Mouse (Mus musculus): ENCODE data around the gene Cdc14b.

Gene Cdc14b

DNA sequence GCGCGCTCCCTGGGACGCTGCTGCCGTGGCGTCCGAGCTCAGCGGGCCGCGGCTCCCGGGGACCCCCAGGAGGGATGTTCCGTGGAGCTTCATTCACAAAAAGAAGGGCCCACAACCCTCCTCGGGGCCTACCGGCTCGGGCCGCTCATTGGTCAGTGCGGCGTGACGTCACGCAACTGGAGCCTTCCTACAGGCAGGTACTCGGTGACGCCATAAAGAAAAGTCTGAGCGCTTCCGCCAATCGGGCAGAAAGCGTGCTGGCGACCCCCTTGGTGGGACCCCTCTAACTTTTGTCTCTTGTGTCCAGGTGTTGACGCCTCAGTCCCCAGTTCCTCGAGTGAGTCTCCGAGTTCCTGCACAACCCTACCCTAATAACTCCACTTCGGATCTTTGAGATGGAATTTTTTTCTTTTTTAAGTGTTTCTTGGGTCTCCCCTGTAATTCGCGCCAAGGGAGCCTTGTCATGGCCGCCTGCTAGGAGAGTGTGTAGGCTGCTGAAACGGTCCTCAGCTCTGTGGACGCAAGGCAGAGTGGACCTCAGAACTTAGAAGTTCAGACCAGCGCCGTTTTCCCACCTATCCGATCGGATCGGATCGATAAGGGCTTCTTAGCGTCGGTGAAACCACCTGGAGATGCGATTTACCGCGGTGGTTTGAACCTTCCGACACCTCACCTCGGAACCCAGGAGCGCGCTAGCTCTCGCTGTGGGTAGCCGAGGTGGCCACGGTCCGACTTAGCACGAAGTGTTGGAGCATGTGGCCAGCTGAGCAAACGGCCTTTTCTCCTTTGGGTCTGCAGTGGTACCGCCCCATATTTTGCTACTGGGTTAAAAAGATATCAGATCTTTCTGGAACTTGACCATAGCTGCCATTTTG, at the start of gene Cdc14b:
Gene Cdc14b, minus strand, starts transcription at position 412 of the 875 bp plus-strand sequence.
- peak; percentile 85 to 92 for DNase-seq

DNA sequence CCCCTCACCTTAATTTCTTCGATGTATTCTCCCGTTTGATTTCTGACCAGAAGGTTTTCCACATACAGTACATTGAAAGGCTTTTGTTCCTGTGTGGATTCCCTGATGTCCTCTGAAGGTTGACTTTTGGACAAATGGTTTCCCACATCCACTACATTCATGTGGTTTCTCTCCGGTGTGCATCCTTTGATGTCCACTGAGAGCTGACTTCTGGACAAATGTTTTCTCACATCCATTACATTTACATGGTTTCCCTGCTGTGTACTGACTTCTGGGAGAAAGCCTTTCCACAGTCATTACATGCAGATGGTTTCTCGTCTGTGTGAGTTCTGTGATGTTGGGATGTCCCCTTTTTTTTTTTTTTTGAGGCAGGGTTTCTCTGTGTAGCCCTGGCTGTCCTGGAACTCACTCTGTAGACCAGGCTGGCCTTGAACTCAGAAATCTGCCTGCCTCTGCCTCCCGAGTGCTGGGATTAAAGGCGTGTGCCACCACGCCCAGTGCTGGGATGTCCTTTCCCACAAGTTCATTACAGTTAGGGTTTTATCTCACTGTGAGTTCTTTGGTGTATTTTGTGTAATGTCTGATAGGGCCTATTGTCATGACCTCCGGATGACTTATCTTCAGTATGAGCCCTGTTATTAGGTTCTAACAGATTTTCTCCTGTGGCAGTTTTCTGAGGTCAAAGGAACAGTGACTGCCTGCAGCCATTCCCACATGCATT, 47.6 kb upstream of the Cdc14b start:
- DNase-seq: no peak

DNA sequence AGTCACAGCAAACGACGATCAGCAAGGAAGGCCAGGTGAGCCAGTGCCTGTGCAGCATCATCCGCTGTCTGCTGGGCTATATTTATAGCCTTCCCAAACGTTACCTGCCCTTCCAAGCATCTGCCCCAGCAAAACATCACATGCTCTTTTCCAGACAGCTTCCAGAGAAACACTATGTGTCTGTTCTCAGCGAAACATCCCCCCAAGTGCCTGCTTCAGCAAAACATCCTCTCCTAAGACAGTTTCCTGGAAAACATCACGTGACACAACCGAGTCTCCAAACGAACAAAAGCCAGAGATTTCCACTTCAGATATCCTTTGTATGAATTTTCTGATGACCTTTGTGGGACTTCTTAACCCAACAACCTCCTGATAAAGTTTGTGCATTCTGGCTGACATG, 45.2 kb upstream of the Cdc14b start:
- DNase-seq: no peak

DNA sequence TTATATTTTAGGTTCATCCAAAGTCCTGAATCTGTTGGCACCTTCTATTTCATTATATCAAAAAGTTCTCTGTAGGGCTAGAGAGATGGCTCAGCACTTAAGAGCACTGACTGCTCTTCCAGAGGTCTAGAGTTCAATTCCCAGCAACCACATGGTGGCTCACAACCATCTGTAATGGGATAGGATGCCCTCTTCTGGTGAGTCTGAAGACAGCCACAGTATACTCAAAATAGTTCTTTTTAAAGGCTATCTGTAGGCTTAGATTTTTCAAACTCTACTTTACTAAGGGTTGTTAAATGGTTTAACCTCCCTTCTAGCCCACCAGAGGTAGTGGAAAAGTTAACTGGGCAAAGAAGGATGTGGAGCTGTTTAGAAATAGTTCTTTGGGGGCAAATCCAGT, 44.7 kb upstream of the Cdc14b start:
- no peak for DNase-seq

DNA sequence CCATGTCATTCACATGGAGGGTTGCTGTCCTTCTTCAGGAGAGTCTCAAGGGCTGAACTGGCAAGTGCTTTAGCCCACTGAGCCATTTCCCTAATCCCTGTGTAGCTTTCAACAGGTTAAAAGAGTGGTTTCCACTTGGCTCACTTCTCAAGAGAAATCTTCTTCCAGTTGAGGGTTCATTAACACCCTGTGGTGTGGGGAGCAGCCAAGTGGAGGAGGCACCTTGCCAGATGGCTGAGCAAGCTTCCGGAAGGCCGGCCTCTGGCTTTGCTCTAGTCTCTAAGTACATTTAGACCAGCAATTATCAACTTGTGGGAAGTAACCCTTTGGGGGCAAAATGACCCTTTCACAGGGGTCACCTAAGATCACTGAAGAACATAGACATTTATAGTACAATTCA, 43.3 kb upstream of the Cdc14b start:
- peak; percentile 78 to 87 for DNase-seq

DNA sequence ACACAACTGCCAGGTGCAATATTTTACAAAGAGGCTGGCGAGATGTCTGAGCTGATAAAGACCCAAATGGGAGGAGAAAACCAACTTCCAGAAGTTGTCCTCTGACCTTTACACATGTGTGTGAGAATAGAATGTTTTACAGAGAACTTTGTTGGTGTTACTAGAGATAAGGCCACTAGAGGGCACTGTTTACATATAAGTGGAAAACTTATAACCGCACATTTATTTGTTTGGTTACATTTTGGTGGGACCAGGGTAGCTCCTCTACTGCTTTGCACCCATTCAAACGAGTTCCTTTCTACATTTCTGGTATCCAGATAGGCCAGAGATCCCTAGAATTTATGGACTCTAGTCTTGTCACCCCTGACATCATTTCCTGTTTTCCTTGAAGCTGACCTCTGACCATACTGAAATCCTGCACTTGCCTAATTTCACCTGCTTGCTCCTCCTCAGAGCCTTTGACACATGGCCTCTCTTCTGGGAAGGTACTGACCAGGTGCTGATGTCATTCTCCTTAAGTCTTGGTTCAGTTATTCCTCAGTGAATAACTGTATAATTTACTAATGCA, 40.5 kb upstream of the Cdc14b start:
- peak in 1 of 2 experiments; percentile 32 for DNase-seq

GRCm38 (mm10) chr13:64314041-64314440, 39.0 kb upstream of the Cdc14b start:
- no peak for DNase-seq

GRCm38 (mm10) chr13:64312916-64313289, 37.8 kb upstream of the Cdc14b start:
- DNase-seq: no peak

DNA sequence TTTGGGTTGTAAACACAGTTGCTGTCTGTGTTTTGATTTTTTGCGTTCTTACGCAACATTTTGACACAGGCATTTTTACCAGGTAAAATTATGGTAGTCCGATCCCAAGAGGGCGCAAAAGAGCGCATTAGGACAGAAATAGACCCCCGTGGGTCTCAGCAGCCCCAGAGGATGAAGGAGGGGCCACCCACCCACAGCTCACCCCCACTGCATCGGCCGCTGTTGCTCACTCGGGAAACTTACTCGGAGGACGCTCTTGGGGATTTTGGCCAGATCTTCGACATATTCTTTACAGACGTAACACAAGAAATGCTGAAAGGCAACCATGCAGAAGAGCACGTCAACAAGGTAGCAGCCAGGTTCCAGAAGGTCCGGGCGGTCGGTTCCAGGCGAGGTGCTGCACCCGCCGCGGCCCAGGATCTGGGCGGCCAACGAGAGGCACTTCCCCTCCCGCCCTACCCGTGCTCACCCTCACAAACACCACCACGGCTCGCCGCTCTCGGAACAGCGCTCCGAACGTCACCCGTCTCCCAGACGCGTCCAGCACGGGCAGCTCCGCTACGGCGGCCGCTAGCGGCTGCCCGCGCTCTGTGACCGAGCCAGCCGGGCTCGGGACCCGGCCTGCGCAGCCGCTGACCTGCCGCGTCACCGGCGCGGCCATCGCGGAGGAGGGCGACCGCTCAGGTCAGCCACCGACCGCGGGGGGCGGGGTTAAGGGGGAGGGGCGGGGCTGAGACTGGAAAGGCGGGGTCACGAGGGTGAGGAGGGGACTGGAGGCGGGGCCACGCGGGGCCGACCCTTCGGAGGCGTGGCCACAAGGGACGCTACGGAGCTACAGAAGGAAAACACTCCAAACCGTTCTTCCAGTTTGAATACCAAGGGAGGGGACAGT, 37.2 kb upstream of the Cdc14b start, which contains the start of gene Aaed1:
Gene Aaed1, minus strand, starts transcription at position 687 of the 892 bp plus-strand sequence.
- DNase-seq: peak; percentile 95

- DNase-seq: no peak
Observed at GRCm38 (mm10) chr13:64311266-64311665, 36.2 kb upstream of the Cdc14b start.

DNA sequence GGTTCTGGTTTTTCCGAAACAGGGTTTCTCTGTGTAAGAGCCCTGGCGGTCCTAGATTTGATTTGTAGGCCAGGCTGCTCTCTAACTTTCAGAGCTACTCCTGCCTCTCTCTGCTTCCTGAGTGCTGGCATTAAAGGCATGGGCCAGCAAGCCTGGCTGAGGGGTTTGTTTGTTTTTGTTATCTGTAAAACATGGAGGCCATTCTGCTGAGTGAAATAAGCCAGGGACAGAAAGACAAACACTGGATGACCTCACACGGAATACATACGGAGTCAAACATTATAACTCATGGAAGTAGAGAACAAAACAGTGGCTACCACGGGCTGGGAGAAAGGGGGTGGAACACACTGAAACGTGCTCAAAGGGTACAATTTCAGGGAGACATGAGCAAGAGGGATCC, 35.5 kb upstream of the Cdc14b start:
- DNase-seq: no peak

DNA sequence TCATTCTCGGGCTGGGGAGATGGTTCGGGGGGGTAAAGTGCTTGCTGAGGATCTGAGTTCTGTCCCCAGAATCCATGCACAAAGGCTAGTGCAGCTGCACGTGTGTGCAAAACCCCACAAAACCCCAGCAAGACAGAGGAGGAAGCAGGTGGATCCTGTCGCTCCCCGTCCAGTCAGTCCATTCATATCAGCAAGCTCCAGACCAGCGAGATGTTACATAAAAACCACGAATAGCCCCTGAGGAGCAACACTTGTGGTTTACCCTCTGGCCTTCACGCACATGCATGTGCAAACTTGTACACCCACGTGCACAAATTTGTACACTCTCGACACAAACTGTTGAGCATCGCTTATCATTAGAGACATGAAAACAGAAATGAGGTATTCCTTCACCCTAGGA, 34.8 kb upstream of the Cdc14b start:
- DNase-seq: no peak

GRCm38 (mm10) chr13:64309036-64309435, 33.9 kb upstream of the Cdc14b start:
- no peak for DNase-seq

- DNase-seq: no peak
Observed at GRCm38 (mm10) chr13:64307508-64307907, 32.4 kb upstream of the Cdc14b start.

GRCm38 (mm10) chr13:64306078-64306477, 31.0 kb upstream of the Cdc14b start:
- peak; percentile 69 to 70 for DNase-seq

DNA sequence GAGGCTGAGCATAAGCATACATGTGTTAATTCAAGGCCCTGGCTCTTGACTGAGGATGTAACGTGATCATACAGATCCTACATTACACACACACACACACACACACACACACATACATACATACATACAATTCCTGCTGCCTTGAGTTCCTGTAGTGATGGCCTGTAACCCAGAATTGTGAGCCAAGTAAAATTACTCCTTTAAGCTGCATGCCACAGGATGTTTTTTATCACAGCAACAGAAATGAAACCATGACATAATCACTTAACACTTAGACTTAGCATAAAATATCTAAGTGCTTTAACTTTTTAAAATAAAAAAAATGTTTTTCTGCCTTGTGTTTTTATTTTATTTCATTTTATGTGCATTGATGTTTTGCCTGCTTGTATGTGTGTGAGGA, 24.0 kb upstream of the Cdc14b start:
- no peak for DNase-seq

GRCm38 (mm10) chr13:64286791-64287190, 11.7 kb upstream of the Cdc14b start:
- peak; percentile 11 to 50 for DNase-seq

DNA sequence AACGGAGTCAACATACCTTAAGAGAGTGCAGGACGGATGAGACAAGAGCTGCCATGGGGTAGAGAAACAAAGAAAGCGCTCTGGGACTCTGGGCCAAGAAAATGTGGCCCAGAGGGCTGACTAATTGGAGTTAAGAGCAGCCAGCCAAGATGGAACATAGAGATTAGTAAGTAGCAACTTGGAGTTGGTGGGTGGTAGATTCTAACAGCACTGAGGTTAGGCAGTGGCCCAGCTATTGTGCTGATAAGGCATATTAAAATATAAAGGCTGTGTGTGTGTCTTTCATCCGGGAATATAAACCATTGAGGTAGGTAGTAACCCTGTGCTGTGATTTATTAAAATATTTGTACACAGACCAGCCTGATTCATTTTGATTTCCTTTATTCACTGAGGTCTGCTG, 11.2 kb upstream of the Cdc14b start:
- DNase-seq: no peak

DNA sequence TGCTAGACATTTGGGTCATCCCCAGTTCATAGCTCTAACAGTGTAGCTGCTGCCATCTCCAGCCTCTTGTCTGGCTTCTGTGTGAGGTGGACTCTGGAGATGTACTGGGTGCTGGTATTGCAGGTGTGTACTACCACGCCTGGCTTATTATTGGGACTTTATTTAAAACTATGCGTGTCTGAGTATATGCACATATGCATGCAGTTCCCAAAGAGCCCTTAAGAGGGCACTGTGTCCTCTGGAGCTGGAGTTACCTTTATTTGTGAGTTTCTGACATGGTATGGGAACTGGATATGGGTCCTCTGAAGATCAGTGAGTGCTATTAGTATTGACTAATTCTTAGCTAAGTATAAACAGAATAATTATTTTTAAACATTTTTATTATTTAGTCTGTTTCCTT, 9.6 kb upstream of the Cdc14b start:
- no peak for DNase-seq

DNA sequence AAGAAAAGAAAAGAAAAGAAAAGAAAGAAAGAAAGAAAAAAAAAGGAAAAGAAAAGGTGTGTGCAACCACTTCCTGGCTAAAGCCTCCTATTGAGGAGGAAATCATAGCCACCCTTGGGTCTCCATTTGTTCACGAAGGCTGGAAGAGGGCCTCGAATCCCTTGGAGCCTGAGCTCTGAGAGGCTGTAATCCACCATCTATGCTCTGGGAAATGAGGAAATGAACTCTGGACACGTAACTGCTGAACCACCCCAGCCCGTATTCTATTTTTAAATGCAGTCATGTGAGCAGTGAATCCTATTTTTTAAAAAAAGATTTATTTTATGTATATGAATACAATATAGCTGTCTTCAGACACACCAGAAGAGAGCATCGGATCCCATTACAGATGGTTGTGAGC, 5.8 kb upstream of the Cdc14b start:
- DNase-seq: no peak

DNA sequence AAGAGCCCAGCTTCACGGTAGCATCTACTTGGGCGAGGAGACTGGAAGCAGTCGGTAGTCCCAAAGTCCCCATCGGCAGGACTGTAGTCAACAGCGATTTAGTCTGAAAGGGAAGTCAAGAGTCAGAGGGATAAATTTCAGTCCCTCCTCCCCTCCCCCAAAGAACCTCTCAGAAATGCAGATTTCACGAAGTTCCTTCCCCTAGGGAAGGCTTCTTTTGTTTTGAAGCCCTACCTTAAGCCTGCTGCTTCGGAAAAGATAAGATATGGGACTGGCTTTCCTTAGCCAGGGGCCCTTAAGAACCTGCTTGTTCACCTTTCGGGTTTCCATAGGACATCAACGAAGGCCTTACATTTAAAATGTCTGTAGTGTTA, 651 bp upstream of the Cdc14b start:
- no peak for DNase-seq

Data from kidney, postnatal 25 days (tissue).